Mouse (Mus musculus) frontal cortex, adult (tissue): ENCODE measurements around the gene Tcea2.

ENCODE experiments used
- ATAC-seq: cut with Nextera tagmentation; 2 replicates; pipeline ENCODE4 v1.9.2; 2017; ENCODE audit warnings: mild to moderate bottlenecking, moderate library complexity, mixed read lengths; ENCODE audit not compliant: low TSS enrichment

Tcea2 gene

DNA sequence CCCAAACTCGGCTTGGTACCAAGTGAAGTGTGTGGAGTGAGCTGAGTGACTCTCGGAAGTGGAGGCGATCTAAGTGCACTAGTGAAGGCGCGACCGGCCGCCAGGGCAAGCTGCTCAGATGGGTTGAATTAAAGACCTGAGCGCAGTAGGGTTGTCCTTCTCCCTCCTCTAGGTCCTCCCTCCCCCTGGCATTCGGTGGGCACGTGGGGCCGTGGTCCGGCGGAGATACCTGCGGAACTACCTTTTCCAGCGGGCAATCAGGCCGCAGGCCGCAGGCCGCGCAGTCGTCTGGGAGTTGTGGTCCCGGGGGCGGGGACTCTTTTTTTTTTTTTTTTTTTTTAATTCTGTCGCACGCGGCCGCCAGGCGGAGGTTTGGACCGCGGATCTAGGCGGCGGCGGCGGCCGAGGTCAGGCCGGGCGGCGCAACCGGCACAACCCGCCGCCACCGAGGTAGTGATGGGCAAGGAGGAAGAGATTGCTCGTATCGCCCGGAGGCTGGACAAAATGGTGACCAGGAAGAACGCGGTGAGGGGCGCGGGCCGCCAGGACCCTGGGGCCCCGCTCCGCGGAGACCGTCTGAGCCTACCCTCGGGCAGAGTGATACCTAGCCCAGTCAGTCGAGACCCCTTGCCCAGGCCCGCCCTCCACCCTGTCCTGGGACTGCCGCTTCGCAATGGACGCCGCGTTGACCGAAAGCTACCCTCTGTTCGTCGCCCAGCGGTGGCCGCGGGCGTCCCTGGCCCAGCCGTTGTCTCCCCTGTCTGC lies at the start of gene Tcea2:
Gene Tcea2 (plus strand): TSS at position 360 of the 765 bp plus-strand sequence.
- peak; percentile 35 for ATAC-seq

DNA sequence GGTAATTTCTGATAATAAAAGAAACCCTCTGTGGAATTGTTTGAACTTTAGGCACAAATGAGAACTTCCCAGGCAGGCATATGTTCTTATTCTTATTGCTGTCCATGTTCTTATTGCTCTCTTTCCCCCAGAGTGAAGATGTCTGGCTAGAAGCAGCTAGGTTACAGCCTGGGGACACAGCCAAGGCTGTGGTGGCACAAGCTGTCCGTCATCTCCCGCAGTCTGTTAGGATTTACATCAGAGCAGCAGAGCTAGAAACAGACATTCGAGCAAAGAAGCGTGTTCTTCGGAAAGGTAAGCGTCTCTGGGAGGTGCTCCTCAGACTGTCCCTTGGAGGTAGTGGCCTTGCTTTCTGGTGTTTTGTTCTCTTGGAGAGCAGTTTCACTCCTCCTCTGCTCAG lies 47.5 kb upstream of the Tcea2 start:
- ATAC-seq: no peak

DNA sequence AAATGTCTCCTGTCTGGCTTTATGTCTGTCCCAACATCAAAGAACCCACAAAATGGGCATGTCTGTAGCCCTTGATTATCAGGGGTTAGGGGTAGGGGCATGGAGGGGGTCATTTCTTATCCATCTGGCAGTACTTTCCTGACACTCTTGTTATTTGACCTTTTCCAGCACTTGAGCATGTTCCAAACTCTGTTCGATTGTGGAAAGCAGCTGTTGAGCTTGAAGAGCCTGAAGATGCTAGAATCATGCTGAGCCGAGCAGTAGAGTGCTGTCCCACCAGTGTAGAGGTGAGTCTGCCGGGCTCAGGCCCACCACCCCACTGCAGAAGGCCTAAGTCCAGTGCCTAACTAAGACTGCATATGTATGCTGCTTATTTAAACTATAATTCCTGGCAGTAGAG lies 44.2 kb upstream of the Tcea2 start:
- ATAC-seq: no peak

- ATAC-seq: no peak
Observed at GRCm38 (mm10) chr2:181644361-181644760, 35.7 kb upstream of the Tcea2 start.

DNA sequence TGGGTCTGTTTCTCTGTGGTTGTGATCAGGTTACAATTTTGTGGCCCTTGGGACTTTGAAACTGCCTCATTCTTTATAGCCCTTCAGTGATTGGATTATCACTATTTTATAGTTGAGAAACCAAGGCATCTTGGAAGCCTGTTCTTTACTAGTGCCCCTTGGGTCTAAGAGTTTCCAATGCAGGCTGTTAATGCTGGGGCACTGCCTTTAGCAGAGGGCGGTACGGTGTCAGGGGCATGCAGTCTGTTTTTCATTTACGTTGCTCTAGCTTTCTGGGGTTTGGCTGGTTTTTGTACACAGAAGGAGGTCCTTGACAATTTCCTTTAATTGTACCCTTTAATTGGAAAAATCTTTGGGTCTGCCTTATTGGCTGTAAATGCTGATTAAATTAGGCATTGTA lies 34.4 kb upstream of the Tcea2 start:
- ATAC-seq: no peak

GRCm38 (mm10) chr2:181646626-181647472 lies 33.3 kb upstream of the Tcea2 start:
- no peak for ATAC-seq

DNA sequence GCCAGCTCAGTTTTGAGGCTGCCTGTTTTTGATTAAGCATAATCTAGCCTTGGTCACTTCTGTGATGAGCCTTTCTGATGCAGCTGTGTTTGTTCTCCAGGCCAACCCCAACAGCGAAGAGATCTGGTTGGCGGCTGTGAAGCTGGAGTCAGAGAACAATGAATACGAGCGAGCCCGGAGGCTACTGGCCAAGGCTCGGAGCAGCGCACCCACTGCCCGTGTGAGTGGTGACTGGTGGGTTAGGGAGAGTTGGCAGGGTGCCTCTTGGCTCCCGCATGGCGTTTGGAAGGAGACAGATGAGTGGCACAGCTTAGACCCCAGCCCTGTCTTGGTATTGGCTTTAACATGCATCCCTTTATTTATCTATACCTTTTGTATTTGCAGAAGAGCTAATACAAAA lies 31.2 kb upstream of the Tcea2 start:
- 0 out of 2 replicates have a peak, but pooled peaks have one; percentile 34 for ATAC-seq

DNA sequence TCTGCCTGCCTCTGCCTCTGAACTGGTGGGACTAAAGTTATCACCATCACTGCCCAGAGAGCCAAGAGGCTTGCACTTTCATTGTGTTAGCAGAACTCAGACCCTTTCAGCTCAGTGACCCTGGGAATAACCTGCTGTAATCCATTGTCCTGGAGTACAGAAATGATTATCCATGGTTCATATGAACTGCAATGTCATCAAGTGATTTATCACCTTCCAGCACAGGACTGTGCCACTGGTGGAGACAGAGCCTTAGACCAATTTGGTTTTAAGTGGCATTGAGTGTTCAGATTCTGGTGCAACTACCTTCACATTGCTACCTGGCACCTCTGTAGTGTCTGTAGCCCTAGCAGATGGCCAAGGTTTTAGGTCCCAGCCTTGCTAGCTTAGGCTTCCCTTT lies 27.0 kb upstream of the Tcea2 start:
- ATAC-seq: no peak

DNA sequence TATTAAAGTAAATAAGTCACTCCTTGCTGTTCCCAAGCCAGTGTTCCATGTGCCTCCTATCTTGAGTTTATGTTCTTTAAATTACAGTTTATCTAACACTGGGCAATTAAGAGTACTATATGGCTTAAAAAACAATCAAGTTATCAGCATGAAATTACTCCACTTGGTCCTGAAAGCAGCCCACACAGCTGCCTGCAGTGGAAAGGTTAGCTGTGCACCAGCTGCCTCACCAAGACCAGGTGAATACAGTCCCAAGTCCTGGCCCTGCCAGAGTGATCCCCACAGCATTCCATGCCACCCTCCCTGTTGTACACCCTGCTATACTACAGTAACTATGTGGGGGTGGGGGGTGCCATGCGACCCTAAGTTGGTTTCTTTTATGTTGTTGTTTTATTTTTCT lies 26.6 kb upstream of the Tcea2 start:
- no peak for ATAC-seq

DNA sequence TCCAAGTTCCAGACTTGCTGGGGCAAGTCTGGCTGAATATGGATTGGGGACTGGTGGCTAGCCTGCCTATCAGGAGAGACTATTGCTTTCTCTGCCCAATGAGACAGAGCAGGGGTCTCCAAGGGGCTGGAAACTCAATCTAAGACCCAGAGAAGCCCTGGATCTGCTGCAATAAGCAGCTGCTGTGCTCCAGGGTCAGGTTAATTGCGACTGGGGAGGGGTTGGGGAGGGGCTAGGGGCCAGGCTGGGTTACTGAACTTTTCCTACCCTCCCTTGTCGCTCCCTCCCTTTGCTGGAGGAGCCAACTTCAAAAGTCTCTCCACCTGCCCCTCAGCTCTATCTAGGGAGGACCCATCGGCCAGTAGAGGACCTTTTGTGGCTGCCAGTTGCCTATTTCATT lies 23.4 kb upstream of the Tcea2 start, which contains the start of gene Gm29797:
Gene Gm29797 (plus strand): TSS at position 301 of the 400 bp plus-strand sequence.
- ATAC-seq: no peak

GRCm38 (mm10) chr2:181657441-181657840 lies 22.7 kb upstream of the Tcea2 start:
- no peak for ATAC-seq

DNA sequence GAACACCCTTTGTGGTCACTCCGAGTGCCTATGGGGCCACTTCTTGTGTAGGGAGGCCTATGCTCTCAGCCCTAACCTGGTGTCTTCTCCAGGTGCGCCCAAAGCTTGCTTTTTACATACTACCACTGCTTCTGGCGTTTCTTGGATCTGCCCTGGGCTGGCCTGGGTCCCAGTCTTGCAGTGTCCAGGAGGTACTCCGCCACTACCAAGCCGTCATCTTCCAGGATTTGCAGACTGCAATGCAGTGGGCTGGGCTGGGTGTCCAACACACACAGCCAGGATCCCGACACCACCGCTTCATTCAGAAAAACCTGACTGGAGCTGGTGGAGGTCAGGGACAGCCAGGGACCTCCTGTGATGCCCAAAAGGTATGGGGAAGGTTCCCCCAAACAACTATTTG lies 21.6 kb upstream of the Tcea2 start:
- no peak for ATAC-seq

- ATAC-seq: peak; percentile 73
Observed at GRCm38 (mm10) chr2:181658930-181659555, 21.1 kb upstream of the Tcea2 start.

DNA sequence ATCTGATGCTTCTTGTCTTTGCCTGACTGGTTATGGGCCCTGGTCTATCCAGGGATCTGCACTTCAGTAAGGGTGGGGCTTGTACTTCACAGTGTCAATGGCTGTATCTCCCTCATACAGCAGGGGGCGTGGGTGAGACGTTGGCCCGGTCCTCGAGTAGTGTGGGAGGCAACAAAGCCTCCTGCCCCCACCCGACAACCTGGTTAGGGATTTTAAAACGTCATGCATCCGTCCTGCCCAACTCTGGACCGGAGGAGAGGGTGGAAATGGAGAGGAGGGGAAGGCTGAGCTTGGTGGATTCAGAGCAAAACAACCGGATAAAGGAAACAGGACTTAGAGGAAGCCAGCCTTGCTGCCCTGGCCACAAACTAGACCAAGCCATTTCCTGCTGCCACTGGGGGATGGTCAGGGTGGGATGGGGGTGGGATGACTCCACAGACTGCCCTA lies 20.5 kb upstream of the Tcea2 start:
- ATAC-seq: peak; percentile 77

DNA sequence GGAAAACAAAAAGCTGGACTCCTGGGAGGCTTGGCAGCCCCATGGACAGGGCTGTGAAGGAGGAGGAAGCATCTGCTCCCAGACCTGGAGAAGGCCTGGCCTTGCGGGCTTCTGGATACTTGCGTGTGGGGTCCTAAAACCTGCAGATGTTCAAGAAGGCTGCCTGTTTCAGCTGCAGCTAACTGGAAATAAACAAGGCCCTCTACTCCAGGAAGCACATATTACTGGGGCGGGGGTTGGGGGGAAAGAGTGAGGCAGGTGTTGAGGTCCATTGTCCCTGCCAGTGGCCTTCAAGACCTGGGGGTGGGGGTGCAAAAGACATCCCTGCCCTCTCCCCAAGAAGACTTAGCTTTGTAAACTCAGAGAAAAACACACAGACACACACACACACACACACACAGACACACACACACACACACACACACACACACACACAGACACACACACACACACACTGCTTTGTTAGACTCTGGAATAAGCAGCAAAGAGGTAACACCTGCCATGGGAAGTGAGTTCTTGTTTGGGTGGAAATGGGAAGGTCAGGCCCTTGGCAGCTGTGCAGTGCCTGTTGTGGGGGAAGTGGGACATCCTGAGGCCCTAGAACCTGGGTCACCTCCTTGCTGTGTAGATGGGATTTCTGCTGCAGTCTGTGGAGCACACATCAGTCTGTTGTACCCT lies 17.4 kb upstream of the Tcea2 start:
- no peak for ATAC-seq

DNA sequence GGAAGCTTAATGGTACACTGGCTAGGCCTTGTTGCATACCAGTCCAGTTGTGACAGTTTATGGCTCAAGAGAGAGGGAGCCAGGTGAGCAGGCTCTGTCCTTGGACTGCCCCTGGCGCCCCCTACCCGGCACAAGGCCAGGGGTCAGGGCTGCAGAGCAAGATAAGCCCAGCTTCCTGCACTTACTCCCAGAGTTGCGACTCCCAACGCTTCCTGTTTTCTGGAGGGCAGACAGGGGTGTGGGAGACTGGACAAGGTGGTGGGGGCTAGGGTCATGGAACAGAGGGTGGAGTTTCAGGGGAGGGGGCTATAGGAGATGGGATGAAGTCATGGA lies 16.8 kb upstream of the Tcea2 start:
- ATAC-seq: no peak

GRCm38 (mm10) chr2:181670285-181670912 lies 9.7 kb upstream of the Tcea2 start:
- no peak for ATAC-seq

- 0 out of 2 replicates have a peak, but pooled peaks have one; percentile 48 for ATAC-seq
Observed at GRCm38 (mm10) chr2:181670913-181671311, 9.2 kb upstream of the Tcea2 start.

- ATAC-seq: peak; percentile 39; the same call in 1 of the 2 replicates
Observed at GRCm38 (mm10) chr2:181671326-181671725, 8.8 kb upstream of the Tcea2 start, which contains the start of gene Sox18. Sox18 (minus strand) TSS chr2:181671640.

- ATAC-seq: no peak
Observed at GRCm38 (mm10) chr2:181671984-181672383, 8.1 kb upstream of the Tcea2 start.

DNA sequence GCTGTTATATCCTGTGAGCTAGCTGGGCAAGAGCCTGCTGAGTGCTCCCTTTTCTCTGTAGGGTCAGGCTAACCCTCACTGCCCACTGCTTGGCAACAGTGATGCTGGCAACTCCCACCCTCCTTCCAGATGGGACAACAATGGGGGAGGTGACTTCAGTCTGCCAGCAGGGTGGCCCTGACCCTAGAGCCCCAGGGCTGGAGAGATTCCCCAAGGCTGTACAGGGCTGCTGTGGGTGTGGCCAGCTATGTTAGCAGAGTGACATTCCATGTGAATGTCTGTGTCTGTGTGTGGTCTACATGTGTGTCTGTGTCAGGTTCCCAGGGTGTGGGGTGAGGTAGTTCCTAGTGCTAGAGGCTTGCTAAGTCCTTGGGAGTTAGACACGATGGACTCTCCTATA lies 6.6 kb upstream of the Tcea2 start:
- no peak for ATAC-seq
